Mouse (Mus musculus) gastrocnemius, postnatal 36 days (tissue): Measurements from ENCODE around the gene Dmrt3. TPM values are rescaled to one million over a fixed set of nuclear protein-coding genes. Genes with fewer than 3 reads are reported as not detected.

ENCODE experiments used
- DNase-seq, 2 experiments: peaks; one replicate each; pipeline ENCODE4 v3.0.0; 2022
- intact Hi-C: fragments of 180-260 bp; cut with DNase I; formaldehyde crosslinking; loops from one replicate; pipeline ENCODE4 v1.15.1; 2025
- total RNA-seq, 2 experiments: library from RNA; stranded (reverse); gene quantifications; 2 replicates each; pipeline ENCODE4 v1.2.3; 2021

Dmrt3 gene
- total RNA-seq, 2 experiments from 2014 or later: not detected

GRCm38 (mm10) chr19:25615889-25616288 lies 5.8 kb downstream of the Dmrt3 start:
- no peak for DNase-seq
- intact Hi-C loops: no loop called here

DNA sequence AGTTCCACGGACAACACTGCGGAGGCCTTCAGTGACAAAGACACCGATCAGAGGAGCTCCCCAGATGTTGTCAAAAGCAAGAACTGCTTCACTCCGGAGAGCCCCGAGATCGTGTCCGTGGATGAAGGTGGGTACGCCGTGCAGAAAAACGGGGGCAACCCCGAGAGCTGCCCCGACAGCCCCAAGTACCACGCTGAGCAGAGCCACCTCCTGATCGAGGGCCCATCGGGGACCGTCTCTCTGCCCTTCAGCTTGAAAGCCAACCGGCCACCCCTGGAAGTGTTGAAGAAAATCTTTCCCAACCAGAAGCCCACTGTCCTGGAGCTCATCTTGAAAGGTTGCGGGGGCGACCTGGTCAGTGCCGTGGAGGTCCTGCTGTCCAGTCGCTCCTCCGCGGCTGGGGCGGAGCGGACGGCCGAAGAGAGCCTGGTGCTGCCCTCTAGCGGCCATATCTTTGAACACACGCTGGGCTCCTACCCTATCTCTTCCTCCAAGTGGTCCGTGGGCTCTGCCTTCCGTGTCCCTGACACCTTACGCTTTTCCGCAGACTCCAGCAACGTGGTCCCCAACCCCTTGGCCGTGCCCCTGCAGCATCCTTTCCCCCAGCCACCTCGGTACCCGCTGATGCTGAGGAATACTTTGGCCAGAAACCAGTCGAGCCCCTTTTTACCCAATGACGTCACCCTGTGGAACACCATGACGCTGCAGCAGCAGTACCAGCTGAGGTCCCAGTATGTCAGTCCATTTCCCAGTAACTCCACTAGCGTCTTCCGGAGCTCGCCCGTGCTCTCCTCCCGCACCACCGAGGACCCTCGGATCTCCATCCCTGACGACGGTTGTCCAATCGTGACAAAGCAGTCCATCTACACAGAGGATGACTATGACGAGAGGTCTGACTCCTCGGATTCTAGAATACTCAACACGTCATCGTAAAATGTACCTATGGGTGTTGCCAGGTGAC lies 12.5 kb downstream of the Dmrt3 start:
- DNase-seq: peak; percentile 29 to 57
- intact Hi-C loops: no loop called here

DNA sequence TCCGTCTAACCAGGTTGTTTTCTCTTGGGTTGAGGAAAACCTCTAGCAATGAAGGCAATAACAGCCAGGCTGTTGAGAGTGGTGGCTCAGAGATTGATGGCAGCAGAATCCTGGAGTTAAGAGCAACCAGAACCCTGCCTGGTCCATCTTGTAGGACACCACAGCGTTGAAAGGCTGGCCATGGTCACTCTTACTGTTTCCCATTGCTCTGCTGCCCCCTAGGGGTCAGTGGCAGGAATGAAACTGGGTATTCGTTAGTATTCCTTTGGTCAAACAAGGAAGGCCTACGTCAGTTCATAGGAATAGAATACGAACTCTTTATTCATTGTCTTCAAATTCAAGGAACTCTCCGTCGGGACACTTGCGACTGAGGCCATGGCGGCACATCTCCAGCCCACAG lies 18.4 kb downstream of the Dmrt3 start:
- intact Hi-C loops: loop anchor here (5.0 kb wide), 1 partner anchor 286 kb away; no protein-coding TSS in a partner anchor
- peak in 1 of 2 experiments; percentile 42 for DNase-seq

GRCm38 (mm10) chr19:25635119-25635518 lies 25.0 kb downstream of the Dmrt3 start:
- intact Hi-C loops: no loop called here
- no peak for DNase-seq

GRCm38 (mm10) chr19:25635622-25636244 lies 25.6 kb downstream of the Dmrt3 start:
- intact Hi-C loops: no loop called here
- peak; percentile 43 to 59 for DNase-seq

DNA sequence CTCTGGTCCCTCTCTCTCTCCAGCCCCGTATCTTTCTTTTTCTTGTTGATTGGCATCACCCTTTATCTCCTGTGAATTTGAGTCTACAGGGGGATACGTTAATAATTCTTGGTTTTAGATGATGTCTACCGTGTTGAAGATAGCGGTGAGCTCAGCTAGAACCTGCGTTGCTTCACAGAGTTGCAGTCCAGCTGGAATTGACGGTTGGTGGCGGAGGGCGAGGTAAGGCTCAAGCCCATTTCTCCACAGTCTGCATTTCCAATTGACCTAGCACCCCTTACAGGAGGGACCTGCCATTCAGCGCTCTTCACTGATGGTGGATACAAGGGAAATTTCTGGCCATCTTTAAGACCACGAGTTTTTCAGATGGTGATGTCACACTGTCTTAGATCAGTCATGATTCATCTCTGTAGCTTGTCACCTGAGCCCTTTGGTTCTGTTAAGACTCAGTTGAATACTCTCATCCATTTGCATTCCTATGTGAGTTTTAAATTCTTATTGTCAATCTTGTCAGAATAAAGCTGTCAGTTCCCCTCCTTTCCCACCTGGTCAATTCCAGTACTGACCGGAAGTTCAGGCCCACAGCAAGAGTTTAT lies 28.8 kb downstream of the Dmrt3 start:
- DNase-seq: no peak
- intact Hi-C loops: no loop called here

DNA sequence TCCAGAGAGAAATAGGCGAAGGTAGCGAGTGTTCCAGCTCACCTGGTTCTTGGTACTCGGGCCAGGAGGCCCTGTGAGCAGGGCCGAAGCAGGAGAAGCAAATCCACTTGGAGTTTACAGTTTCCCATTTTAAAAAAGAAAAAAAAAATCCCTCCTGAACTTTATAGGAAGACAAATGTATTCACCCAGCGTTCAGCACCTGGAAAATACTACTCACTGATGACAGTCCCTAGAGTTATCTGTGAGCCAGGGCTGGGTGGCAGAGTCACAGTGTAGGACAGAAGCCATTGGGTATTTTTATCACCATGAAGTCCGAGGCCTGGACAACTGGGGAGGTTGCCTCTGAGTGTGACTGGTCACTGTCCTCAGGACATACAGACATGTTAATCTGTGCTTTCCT lies 31.7 kb downstream of the Dmrt3 start:
- intact Hi-C loops: no loop called here
- no peak for DNase-seq

DNA sequence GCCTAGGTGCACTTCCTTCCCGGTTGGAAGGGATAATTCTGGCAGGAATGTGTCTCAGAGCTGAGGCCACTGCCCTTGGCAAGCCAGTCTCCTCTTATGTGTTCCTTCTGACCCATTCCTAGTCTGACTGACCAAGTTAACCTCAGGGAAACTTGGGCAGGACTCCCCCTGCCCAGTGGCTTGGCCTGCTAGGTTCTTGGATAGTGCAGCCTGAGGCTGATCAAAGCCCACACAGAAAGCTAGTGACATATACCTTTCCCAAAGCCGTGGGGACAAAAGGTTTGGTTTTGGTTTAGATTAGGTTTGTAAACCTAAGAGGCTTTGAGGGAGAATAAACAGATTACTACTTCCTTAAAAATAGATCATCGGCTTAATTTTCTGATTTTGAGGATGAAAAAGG lies 37.0 kb downstream of the Dmrt3 start:
- intact Hi-C loops: no loop called here
- no peak for DNase-seq

- DNase-seq: no peak
- intact Hi-C loops: no loop called here
Observed at GRCm38 (mm10) chr19:25648701-25649100, 38.6 kb downstream of the Dmrt3 start.

DNA sequence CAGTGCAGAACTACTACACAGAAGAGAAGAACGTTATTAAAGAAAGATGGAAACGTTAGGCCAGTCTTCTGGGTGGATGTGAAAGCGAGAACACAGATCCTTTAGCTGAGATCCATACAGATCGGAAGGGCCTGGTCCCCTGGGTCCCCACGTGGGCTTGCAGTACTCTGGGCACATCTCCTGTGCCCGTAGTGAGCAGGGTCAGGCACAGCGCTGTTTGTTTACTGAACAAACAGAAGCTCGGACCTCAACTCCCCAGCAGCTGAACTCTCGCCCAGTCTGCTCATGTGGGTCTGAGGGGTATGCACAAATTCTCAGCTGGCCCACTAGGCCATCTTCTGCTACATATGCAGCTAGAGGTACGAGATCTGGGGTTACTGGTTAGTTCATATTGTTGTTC lies 40.4 kb downstream of the Dmrt3 start:
- intact Hi-C loops: no loop called here
- DNase-seq: no peak

GRCm38 (mm10) chr19:25652560-25652959 lies 42.5 kb downstream of the Dmrt3 start:
- intact Hi-C loops: no loop called here
- DNase-seq: no peak

GRCm38 (mm10) chr19:25654034-25654749 lies 44.1 kb downstream of the Dmrt3 start:
- DNase-seq: no peak

GRCm38 (mm10) chr19:25665486-25666339 lies 55.6 kb downstream of the Dmrt3 start:
- intact Hi-C loops: no loop called here
- no peak for DNase-seq

More at GRCm38 (mm10) chr19:25654034-25654749, 44.1 kb downstream of the Dmrt3 start:
- intact Hi-C loops: no loop called here

- no peak for DNase-seq
- intact Hi-C loops: no loop called here
Observed at GRCm38 (mm10) chr19:25667836-25668235, 57.7 kb downstream of the Dmrt3 start.

DNA sequence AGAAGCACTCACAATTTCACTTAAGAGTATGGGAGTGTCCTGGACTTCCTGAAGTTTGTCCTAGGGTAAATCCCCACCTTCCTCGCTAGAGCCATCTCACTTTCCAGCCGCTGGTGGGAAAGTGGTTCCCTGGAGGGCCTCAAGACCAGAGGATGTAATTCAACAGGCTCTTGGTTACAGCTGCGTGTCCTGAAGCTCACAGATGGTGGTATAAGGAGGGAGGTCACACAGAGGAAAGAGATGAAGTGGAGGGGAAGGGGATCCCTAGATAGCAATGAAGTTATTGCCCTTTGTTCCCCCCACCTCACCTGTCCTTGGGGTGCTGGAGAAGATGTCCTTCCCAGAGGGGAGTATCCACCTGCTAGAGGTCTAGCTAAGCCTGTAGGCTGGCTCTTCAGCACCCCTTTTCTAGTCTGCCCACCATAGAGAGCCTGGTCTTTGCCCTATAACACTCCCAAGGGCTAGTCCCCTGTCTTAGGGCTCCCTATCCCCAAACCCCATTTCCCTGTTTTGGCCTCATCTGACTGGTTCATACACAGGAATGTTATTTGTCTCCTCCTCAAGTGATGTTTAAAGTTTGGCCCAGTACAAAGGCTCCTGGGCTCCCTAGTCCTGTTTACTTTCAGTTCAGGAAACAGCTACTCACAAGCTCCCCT lies 59.6 kb downstream of the Dmrt3 start:
- intact Hi-C loops: loop anchor here (5.0 to 10.0 kb wide), 2 partner anchors 935 to 1078 kb away; partner anchors contain the start of gene Smarca2
- no peak for DNase-seq

DNA sequence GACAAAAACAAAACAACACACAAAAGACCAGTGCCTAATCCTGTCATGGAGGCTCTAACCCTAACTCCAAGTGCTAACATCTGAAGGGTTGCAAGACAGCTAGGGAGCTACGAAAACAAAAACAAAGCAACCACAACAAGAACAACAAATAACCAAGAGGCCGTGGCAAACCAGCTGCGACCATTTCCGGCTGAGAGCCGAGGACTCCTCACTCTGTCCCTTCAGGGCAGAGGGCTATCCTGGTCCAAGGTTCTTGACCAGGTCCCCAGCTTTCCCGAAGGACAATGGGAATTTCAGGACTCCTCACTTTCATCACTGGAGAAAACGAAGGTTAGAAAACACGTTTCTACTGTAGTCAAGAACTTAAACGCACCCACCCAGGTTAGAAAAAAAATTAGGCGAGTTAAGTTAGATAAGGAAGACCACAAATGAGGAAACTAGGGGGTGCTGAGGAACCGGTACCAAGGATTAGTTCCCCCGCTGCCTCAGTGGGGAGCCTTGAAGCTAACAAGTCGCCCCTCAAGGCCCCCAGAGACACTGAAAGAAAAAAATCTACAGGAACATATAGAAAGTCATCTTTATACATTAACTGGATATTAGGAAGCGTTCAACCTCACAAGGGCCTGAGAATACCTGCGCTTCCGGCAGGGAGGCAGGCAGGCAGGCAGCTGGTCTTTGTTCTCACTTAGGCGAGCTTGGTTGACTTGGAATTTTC lies 60.6 kb downstream of the Dmrt3 start:
- intact Hi-C loops: loop anchor here (5.0 to 10.0 kb wide), 2 partner anchors 934 to 1077 kb away; partner anchors contain the start of gene Smarca2
- no peak for DNase-seq

DNA sequence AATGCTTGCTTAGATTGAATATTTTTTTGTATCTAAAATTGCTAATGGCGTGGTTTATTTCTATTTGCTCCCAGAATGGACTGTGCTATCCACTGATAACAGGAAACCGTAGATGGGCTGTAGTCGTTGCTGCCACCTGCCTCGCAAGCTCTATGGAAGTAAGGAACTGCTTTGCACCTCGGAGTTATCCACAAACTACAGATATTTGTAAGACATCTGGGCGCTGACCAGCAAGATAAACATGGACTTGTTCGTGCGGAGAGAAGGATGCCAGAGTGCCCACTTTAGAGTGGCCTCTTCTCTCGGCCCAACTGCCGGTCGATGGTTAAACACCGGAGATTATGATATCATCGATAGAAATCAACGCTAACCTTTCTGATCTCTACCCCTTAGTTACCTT lies 61.6 kb downstream of the Dmrt3 start:
- peak in 1 of 2 experiments; percentile 15 for DNase-seq

More for the DNA sequence above, 61.6 kb downstream of the Dmrt3 start:
- intact Hi-C loops: loop anchor here (5.0 to 10.0 kb wide), 2 partner anchors 933 to 1076 kb away; partner anchors contain the start of gene Smarca2
